14 mouse cellular contexts compared by ENCODE assay signal in genomic region chr11:101704081-101704480, GRCm38 (mm10). TPM values are rescaled to one million over a fixed set of nuclear protein-coding genes. Genes with fewer than 3 reads are reported as not detected.
DNase-seq lines count a peak whose midpoint lies in the region; ATAC-seq lines count a peak whose summit lies in the region.
"Had no signal": no experiment of that assay in that cellular context is flagged by ENCODE, and none has a peak within 500 bp of the region (broad histone marks: within the 10 kb centered on the region; RNA-seq: fewer than 3 reads in every experiment).

No protein-coding gene starts in this region.

- no peak overlapping the region for H3K9ac ChIP-seq in hindbrain, embryonic 16.5 days (ENCODE audit: low read depth, low read length)
- no peak overlapping the region for H3K9ac ChIP-seq in forebrain, embryonic 16.5 days (replicated peaks; ENCODE audit: low read depth, low read length)
- H3K9ac ChIP-seq in limb, embryonic 12.5 days (replicated peaks) = no peak overlapping the region
- H3K9ac ChIP-seq: embryonic facial prominence, embryonic 12.5 days; liver, embryonic 13.5 days had no signal

- no peak overlapping the region for H3K4me3 ChIP-seq in hindbrain, embryonic 10.5 days
- no peak overlapping the region for H3K4me3 ChIP-seq in hindbrain, embryonic 16.5 days (ENCODE audit: low read length)
- H3K4me3 ChIP-seq in forebrain, embryonic 16.5 days (replicated peaks; ENCODE audit: low read length) = no peak overlapping the region
- no peak overlapping the region for H3K4me3 ChIP-seq in limb, embryonic 12.5 days (replicated peaks)
- H3K4me3 ChIP-seq: embryonic facial prominence, embryonic 12.5 days; liver, embryonic 13.5 days; myocyte had no signal

- ATAC-seq in hindbrain, embryonic 16.5 days = no peak
- no peak for ATAC-seq in forebrain, embryonic 16.5 days
- ATAC-seq in limb, embryonic 12.5 days (ENCODE audit: insufficient number of reproducible peaks, insufficient read depth, low FRiP score, low TSS enrichment, low read depth) = no peak

- no peak overlapping the region for H3K4me2 ChIP-seq in hindbrain, embryonic 16.5 days (ENCODE audit: low read length)
- no peak overlapping the region for H3K4me2 ChIP-seq in forebrain, embryonic 16.5 days (ENCODE audit: low read length)
- H3K4me2 ChIP-seq in limb, embryonic 12.5 days = peak overlapping the region; percentile 11; the same call in 1 of the 2 replicates
- H3K4me2 ChIP-seq: embryonic facial prominence, embryonic 12.5 days; liver, embryonic 13.5 days had no signal

- H3K27me3 ChIP-seq in hindbrain, embryonic 10.5 days (ENCODE audit: insufficient read depth, poor library complexity, severe bottlenecking) = no peaks in the 10 kb centered on the region
- H3K27me3 ChIP-seq in hindbrain, embryonic 16.5 days (replicated peaks; ENCODE audit: control insufficient read depth, insufficient read depth, low read length) = no peaks in the 10 kb centered on the region
- no peaks in the 10 kb centered on the region for H3K27me3 ChIP-seq in forebrain, embryonic 16.5 days (replicated peaks; ENCODE audit: control insufficient read depth, insufficient read depth, low read length)
- H3K27me3 ChIP-seq in limb, embryonic 12.5 days = no peaks in the 10 kb centered on the region
- H3K27me3 ChIP-seq: embryonic facial prominence, embryonic 12.5 days; liver, embryonic 13.5 days had no signal

- no peak for DNase-seq in hindbrain, embryonic 10.5 days (ENCODE audit: low spot score)
- peak; percentile 58 to 70 for DNase-seq in kidney, adult 8-10 months
- DNase-seq in urinary bladder, postnatal 10 days (ENCODE audit: low spot score) = no peak
- no peak for DNase-seq in urinary bladder, postnatal 14 days (ENCODE audit: low spot score)
- DNase-seq in testis, postnatal 10 days (ENCODE audit: low spot score) = no peak
- DNase-seq: cerebellum, adult 9-10 months; liver, embryonic 13.5 days; lung, postnatal 4 days; thymus, adult 2 months had no signal

- peak overlapping the region; percentile 40 for H3K27ac ChIP-seq in hindbrain, embryonic 10.5 days
- no peak overlapping the region for H3K27ac ChIP-seq in hindbrain, embryonic 16.5 days (ENCODE audit: low read depth, low read length)
- peak overlapping the region; percentile 39 for H3K27ac ChIP-seq in forebrain, embryonic 16.5 days (ENCODE audit: low read length)
- peak overlapping the region; percentile 64 for H3K27ac ChIP-seq in limb, embryonic 12.5 days
- H3K27ac ChIP-seq: embryonic facial prominence, embryonic 12.5 days; liver, embryonic 13.5 days had no signal

- no peaks in the 10 kb centered on the region for H3K36me3 ChIP-seq in hindbrain, embryonic 10.5 days
- H3K36me3 ChIP-seq in hindbrain, embryonic 16.5 days (ENCODE audit: control insufficient read depth, insufficient read depth, low read length) = no peaks in the 10 kb centered on the region
- no peaks in the 10 kb centered on the region for H3K36me3 ChIP-seq in forebrain, embryonic 16.5 days (ENCODE audit: control insufficient read depth, insufficient read depth)
- no peaks in the 10 kb centered on the region for H3K36me3 ChIP-seq in limb, embryonic 12.5 days
- H3K36me3 ChIP-seq: embryonic facial prominence, embryonic 12.5 days; liver, embryonic 13.5 days had no signal

- WGBS in hindbrain, embryonic 10.5 days = 69% methylated on average over 5 of the region's 5 CpGs
- WGBS in hindbrain, embryonic 16.5 days = 39% methylated on average over 5 of the region's 5 CpGs
- WGBS in forebrain, embryonic 16.5 days = 58% methylated on average over 5 of the region's 5 CpGs
- 12% methylated on average over 5 of the region's 5 CpGs for WGBS in limb, embryonic 12.5 days

- H3K4me1 ChIP-seq in hindbrain, embryonic 10.5 days (replicated peaks) = peaks cover 16% of the 10 kb centered on the region
- no peaks in the 10 kb centered on the region; the same call in 1 of the 2 replicates for H3K4me1 ChIP-seq in hindbrain, embryonic 16.5 days (ENCODE audit: control insufficient read depth, insufficient read depth, low read depth, low read length)
- H3K4me1 ChIP-seq in forebrain, embryonic 16.5 days (replicated peaks; ENCODE audit: control insufficient read depth, insufficient read depth, low read length) = peaks cover 10% of the 10 kb centered on the region; the same call in 1 of the 2 replicates
- peaks cover 21% of the 10 kb centered on the region for H3K4me1 ChIP-seq in limb, embryonic 12.5 days (replicated peaks)

- H3K9me3 ChIP-seq in hindbrain, embryonic 10.5 days = no peaks in the 10 kb centered on the region
- no peaks in the 10 kb centered on the region for H3K9me3 ChIP-seq in hindbrain, embryonic 16.5 days (ENCODE audit: control insufficient read depth, low read length)
- H3K9me3 ChIP-seq in forebrain, embryonic 16.5 days (ENCODE audit: control insufficient read depth, low read length) = no peaks in the 10 kb centered on the region
- H3K9me3 ChIP-seq in limb, embryonic 12.5 days = no peaks in the 10 kb centered on the region; the same call in 1 of the 2 replicates
- H3K9me3 ChIP-seq: embryonic facial prominence, embryonic 12.5 days; liver, embryonic 13.5 days had no signal

RNA-seq across cellular contexts. Expression of gene Dhx8, which starts 28.6 kb away (rescaled TPM):
- polyA plus RNA-seq in hindbrain, embryonic 10.5 days (2016; fragmentation: Nextera tagmentation; extraction: Ambion mirVana) = 37.1 and 42.2 TPM in 2 replicates
- 25.6 and 28.5 TPM in 2 replicates for polyA plus RNA-seq in hindbrain, embryonic 16.5 days (2015; fragmentation: Nextera tagmentation; extraction: Ambion mirVana)
- polyA plus RNA-seq in forebrain, embryonic 16.5 days (2015; fragmentation: Nextera tagmentation; extraction: Ambion mirVana) = 39.9 and 41.9 TPM in 2 replicates
- 53.8 and 53.9 TPM in 2 replicates for polyA plus RNA-seq in limb, embryonic 12.5 days (2016; fragmentation: Nextera tagmentation; extraction: Ambion mirVana)

RNA-seq across cellular contexts. Expression of gene Arl4d, which starts 38.7 kb away (rescaled TPM):
- 7.9 and 9.4 TPM in 2 replicates for polyA plus RNA-seq in hindbrain, embryonic 10.5 days (2016; fragmentation: Nextera tagmentation; extraction: Ambion mirVana)
- polyA plus RNA-seq in hindbrain, embryonic 16.5 days (2015; fragmentation: Nextera tagmentation; extraction: Ambion mirVana) = 7.6 and 7.7 TPM in 2 replicates
- 36.5 and 42.2 TPM in 2 replicates for polyA plus RNA-seq in forebrain, embryonic 16.5 days (2015; fragmentation: Nextera tagmentation; extraction: Ambion mirVana)
- 1.7 and 2.5 TPM in 2 replicates for polyA plus RNA-seq in limb, embryonic 12.5 days (2016; fragmentation: Nextera tagmentation; extraction: Ambion mirVana)

Comparison
In these comparisons a context has a peak if more than half of its experiments do, and no peak if none do; other contexts are left out.
1. DNase-seq: peak in kidney, adult 8-10 months (2 of 2); none in hindbrain, embryonic 10.5 days (single experiment), urinary bladder, postnatal 10 days (single experiment), urinary bladder, postnatal 14 days (single experiment) and testis, postnatal 10 days (single experiment).